Mouse (Mus musculus) gastrocnemius, adult 2 months (tissue): Measurements from ENCODE around the gene Col25a1. TPM values are rescaled to one million over a fixed set of nuclear protein-coding genes. Genes with fewer than 3 reads are reported as not detected.

Experiments
- DNase-seq: peaks from one replicate; pipeline ENCODE4 v3.0.0; 2022
- H3K27ac ChIP-seq: fragments of 200-600 bp; 2 replicates; pipeline ENCODE4 v1.8.1; 2022; ENCODE audit warnings: mild to moderate bottlenecking
- H3K4me3 ChIP-seq: fragments of 200-600 bp; 2 replicates; pipeline ENCODE4 v1.8.1; 2022; ENCODE audit warnings: mild to moderate bottlenecking, moderate library complexity
- CTCF ChIP-seq: fragments of 200-600 bp; IDR thresholded peaks from 2 replicates; pipeline ENCODE4 v1.8.1; 2022; ENCODE audit warnings: antibody characterized with exemption, mild to moderate bottlenecking, moderate library complexity
- intact Hi-C: fragments of 180-260 bp; cut with DNase I; formaldehyde crosslinking; loops from one replicate; pipeline ENCODE4 v1.15.1; 2025
- total RNA-seq, 2 experiments: library from RNA; stranded (reverse); gene quantifications; 2 replicates each; pipeline ENCODE4 v1.2.3; 2021

Gene Col25a1
- total RNA-seq, 2 experiments from 2014 or later, result 0.06 TPM; not detected in 1

- Histone ChIP-seq H3K27ac (no peak overlapping the region), H3K4me3 (no peak overlapping the region)
- no peak for DNase-seq
- intact Hi-C loops, result no loop called here
- no peak for TF ChIP-seq CTCF
Measured at GRCm38 (mm10) chr3:130620517-130621146, 489.3 kb downstream of the Col25a1 start.

DNA sequence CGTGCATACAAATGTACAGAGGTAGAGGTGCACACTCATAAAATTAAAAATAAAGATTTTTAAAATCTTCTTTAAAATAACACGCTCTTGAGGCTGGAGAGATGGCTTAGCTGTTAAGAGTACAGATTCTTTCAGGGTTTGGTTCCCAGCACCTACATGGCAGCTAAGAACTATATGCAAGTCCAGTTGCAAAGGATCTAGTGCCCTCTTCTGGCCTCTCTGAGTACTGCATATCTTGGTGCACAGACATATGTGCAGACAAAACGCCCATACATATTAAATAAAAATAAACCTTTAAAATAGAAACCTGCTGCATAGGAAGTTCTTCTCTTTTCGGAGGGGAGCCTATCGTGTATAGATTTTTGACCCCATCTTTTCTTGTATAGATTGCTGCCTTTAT lies 497.1 kb downstream of the Col25a1 start:
- intact Hi-C loops, result no loop called here
- peak; percentile 18; the same call in 1 of the 2 replicates for TF ChIP-seq CTCF
- Histone ChIP-seq H3K4me3 (no peak overlapping the region), H3K27ac (no peak overlapping the region)
- DNase-seq, result no peak

GRCm38 (mm10) chr3:130633859-130634258 lies 502.6 kb downstream of the Col25a1 start:
- H3K27ac ChIP-seq, result peak overlapping the region; percentile 38; the same call in 1 of the 2 replicates
- no peak; the same call in 1 of the 2 replicates for TF ChIP-seq CTCF
- intact Hi-C loops, result no loop called here
- H3K4me3 ChIP-seq, result no peak overlapping the region
- peak; percentile 20 for DNase-seq

DNA sequence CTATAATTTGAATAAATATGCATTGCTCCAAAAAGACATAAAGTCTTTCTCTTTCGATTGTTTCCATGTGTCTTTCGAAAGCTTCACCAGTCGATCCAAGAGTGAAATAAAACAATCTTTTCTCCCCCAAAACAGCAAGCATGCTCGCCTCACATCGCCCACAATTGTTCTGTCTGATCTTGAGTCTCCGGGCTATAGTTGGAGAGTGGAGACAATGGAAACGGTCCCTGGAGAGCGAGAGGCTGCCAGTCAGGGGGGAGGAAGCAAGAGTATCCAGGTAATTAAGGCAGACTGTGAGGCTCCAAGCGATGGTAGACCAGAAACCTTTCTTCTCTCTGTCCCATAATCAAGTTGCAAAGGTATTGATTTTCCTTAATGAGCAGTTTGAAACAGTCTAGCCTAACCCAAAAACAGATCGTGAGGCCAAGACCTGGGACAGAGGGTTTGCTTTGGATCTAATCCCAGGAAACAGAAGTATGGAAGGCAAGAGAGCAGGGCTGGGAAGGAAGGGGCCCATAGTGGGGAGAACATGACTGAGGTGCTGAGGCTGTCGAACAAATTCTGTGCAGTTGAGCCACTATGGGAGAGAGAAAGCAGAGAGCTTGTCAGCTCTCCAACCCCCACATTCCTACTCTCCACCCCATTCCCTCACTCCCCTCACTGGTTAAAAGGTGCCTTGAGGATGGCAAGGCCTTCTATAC lies 515.0 kb downstream of the Col25a1 start:
- H3K27ac ChIP-seq, result no peak overlapping the region
- TF ChIP-seq CTCF, result no peak
- intact Hi-C loops, result no loop called here
- no peak overlapping the region for H3K4me3 ChIP-seq
- DNase-seq, result no peak

Other genes with a start within 250 kb of the Col25a1 start
- gene Casp6, start 230.1 kb upstream of the Col25a1 start, total RNA-seq, result 1 to 10 TPM; 2.2 to 2.6 TPM
- 1 to 10 TPM in 1 of 2 experiments, under 1 TPM in 1; 0.82 to 1.1 TPM for gene Mcub, start 161.3 kb upstream of the Col25a1 start, total RNA-seq
- gene Sec24b, start 69.9 kb upstream of the Col25a1 start, total RNA-seq, result 10 to 100 TPM; 24.9 to 28.8 TPM